Mouse (Mus musculus): ENCODE data around the gene Vac14. TPM values are rescaled to one million over a fixed set of nuclear protein-coding genes. Genes with fewer than 3 reads are reported as not detected.

The Vac14 gene
- total and polyA plus RNA-seq, 2 experiments from 2014 or later: 28.1 to 36.1 TPM

- Histone ChIP-seq H3K36me3 (ENCODE audit: insufficient read depth) (peaks cover 4% of the 10 kb centered on the region; the same call in 1 of the 2 replicates), H3K27me3 (ENCODE audit: insufficient read depth, low read length) (no peaks in the 10 kb centered on the region), H3K27ac (ENCODE audit: low read depth, low read length) (peak within 1 kb of the TSS; percentile 93), H3K4me1 (ENCODE audit: insufficient read depth) (peaks cover 49% of the 10 kb centered on the region), H3K4me3 (ENCODE audit: low read depth, low read length) (peak within 1 kb of the TSS; percentile 89), H3K4me2 (ENCODE audit: low read depth) (peak within 1 kb of the TSS; percentile 64), H3K9me3 (ENCODE audit: low read length) (no peaks in the 10 kb centered on the region), H3K9ac (peak within 1 kb of the TSS; percentile 99)
- ATAC-seq (peak; percentile 68), DNase-seq (peak; percentile 85)
- WGBS: 3% methylated on average over 60 of the region's 75 CpGs
- no peak for TF ChIP-seq CTCF (IDR thresholded peaks at IDR 0.05; ENCODE audit: low read depth)
Measured at GRCm38 (mm10) chr8:110720685-110721598, 102.6 kb downstream of the Vac14 start, which contains the start of gene Mtss1l. Gene Mtss1l, plus strand, starts transcription at chr8:110721476.

- under 1% methylated on average over 44 of the region's 59 CpGs for WGBS
- H3K9ac ChIP-seq: peak overlapping the region; percentile 99
- TF ChIP-seq CTCF (IDR thresholded peaks at IDR 0.05; ENCODE audit: low read depth): no peak
- peak overlapping the region; percentile 64 for H3K4me2 ChIP-seq (ENCODE audit: low read depth)
- no peaks in the 10 kb centered on the region for H3K27me3 ChIP-seq (ENCODE audit: insufficient read depth, low read length)
- ATAC-seq (peak; percentile 64), DNase-seq (peak; percentile 61)
- H3K36me3 ChIP-seq (ENCODE audit: insufficient read depth): peaks cover 12% of the 10 kb centered on the region
- H3K4me1 ChIP-seq (ENCODE audit: insufficient read depth): peaks cover 41% of the 10 kb centered on the region
- no peaks in the 10 kb centered on the region for H3K9me3 ChIP-seq (ENCODE audit: low read length)
- H3K27ac ChIP-seq (ENCODE audit: low read depth, low read length): peak overlapping the region; percentile 93
- peak overlapping the region; percentile 89 for H3K4me3 ChIP-seq (ENCODE audit: low read depth, low read length)
Measured at GRCm38 (mm10) chr8:110721606-110722413, 103.4 kb downstream of the Vac14 start.

- Histone ChIP-seq H3K4me2 (ENCODE audit: low read depth) (peak overlapping the region; percentile 64), H3K27ac (ENCODE audit: low read depth, low read length) (peak overlapping the region; percentile 75), H3K9ac (peak overlapping the region; percentile 99), H3K27me3 (ENCODE audit: insufficient read depth, low read length) (no peaks in the 10 kb centered on the region), H3K4me3 (ENCODE audit: low read depth, low read length) (peak overlapping the region; percentile 89), H3K9me3 (ENCODE audit: low read length) (no peaks in the 10 kb centered on the region), H3K36me3 (ENCODE audit: insufficient read depth) (peaks cover 19% of the 10 kb centered on the region), H3K4me1 (ENCODE audit: insufficient read depth) (peaks cover 35% of the 10 kb centered on the region)
- ATAC-seq (no peak), DNase-seq (no peak)
- no peak for TF ChIP-seq CTCF (IDR thresholded peaks at IDR 0.05; ENCODE audit: low read depth)
- WGBS: 33% methylated on average over 11 of the region's 11 CpGs
Measured at GRCm38 (mm10) chr8:110722414-110723011, 104.1 kb downstream of the Vac14 start.

GRCm38 (mm10) chr8:110724493-110724892, 106.1 kb downstream of the Vac14 start:
- no peak for TF ChIP-seq CTCF (IDR thresholded peaks at IDR 0.05; ENCODE audit: low read depth)
- Histone ChIP-seq H3K4me1 (ENCODE audit: insufficient read depth) (peaks cover 24% of the 10 kb centered on the region), H3K27me3 (ENCODE audit: insufficient read depth, low read length) (no peaks in the 10 kb centered on the region), H3K4me3 (ENCODE audit: low read depth, low read length) (no peak overlapping the region), H3K4me2 (ENCODE audit: low read depth) (peak overlapping the region; percentile 64), H3K27ac (ENCODE audit: low read depth, low read length) (peak overlapping the region; percentile 62; the same call in 1 of the 2 replicates), H3K9me3 (ENCODE audit: low read length) (no peaks in the 10 kb centered on the region), H3K9ac (peak overlapping the region; percentile 35), H3K36me3 (ENCODE audit: insufficient read depth) (peaks cover 39% of the 10 kb centered on the region)
- WGBS: 75% methylated on average over 3 of the region's 3 CpGs
- DNase-seq (no peak), ATAC-seq (no peak)

GRCm38 (mm10) chr8:110725084-110725838, 106.9 kb downstream of the Vac14 start:
- DNase-seq (no peak), ATAC-seq (peak; percentile 28)
- Histone ChIP-seq H3K4me3 (ENCODE audit: low read depth, low read length) (peak overlapping the region; percentile 3; the same call in 1 of the 2 replicates), H3K36me3 (ENCODE audit: insufficient read depth) (peaks cover 47% of the 10 kb centered on the region), H3K27me3 (ENCODE audit: insufficient read depth, low read length) (no peaks in the 10 kb centered on the region), H3K4me2 (ENCODE audit: low read depth) (peak overlapping the region; percentile 64), H3K4me1 (ENCODE audit: insufficient read depth) (peaks cover 19% of the 10 kb centered on the region), H3K9ac (peak overlapping the region; percentile 35), H3K27ac (ENCODE audit: low read depth, low read length) (peak overlapping the region; percentile 62), H3K9me3 (ENCODE audit: low read length) (no peaks in the 10 kb centered on the region)
- no peak; the same call in 1 of the 2 replicates for TF ChIP-seq CTCF (IDR thresholded peaks at IDR 0.05; ENCODE audit: low read depth)
- WGBS: 41% methylated on average over 7 of the region's 7 CpGs

GRCm38 (mm10) chr8:110726893-110727292, 108.5 kb downstream of the Vac14 start:
- peaks cover 14% of the 10 kb centered on the region for H3K4me1 ChIP-seq (ENCODE audit: insufficient read depth)
- ATAC-seq (peak; percentile 49), DNase-seq (peak; percentile 86)
- no peak overlapping the region for H3K4me3 ChIP-seq (ENCODE audit: low read depth, low read length)
- WGBS: 3% methylated on average over 18 of the region's 18 CpGs
- peaks cover 63% of the 10 kb centered on the region for H3K36me3 ChIP-seq (ENCODE audit: insufficient read depth)
- no peaks in the 10 kb centered on the region for H3K9me3 ChIP-seq (ENCODE audit: low read length)
- peak overlapping the region; percentile 40 for H3K27ac ChIP-seq (ENCODE audit: low read depth, low read length)
- H3K27me3 ChIP-seq (ENCODE audit: insufficient read depth, low read length): no peaks in the 10 kb centered on the region
- no peak overlapping the region for H3K4me2 ChIP-seq (ENCODE audit: low read depth)
- no peak overlapping the region for H3K9ac ChIP-seq
- peak; percentile 96 for TF ChIP-seq CTCF (IDR thresholded peaks at IDR 0.05; ENCODE audit: low read depth)

All from forebrain, postnatal 0 days (tissue).